Mouse (Mus musculus): ENCODE results near the gene Nfyc.
A peak's percentile ranks its signal among the peaks of the same experiment; 100 is the strongest.

Gene Nfyc

DNA sequence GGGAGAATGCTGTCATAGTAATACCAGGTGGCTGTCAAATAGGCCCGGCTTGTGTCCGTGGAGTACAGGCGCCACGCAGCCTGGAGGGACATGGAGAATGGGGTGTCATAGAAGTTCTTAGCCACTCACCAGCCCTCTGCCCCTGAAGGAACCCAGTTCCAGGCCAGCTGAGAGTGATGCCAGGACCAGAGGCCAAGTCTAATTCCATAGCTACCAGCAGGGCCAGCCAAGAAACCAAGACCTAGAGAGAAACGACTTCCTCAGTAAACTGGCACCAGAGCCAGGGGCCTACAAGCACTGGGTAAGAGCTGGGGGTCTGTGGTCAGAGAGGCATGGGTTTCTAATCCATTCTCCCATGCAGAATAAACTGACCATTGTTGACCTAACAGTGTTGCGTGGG, 118.4 kb downstream of the Nfyc start:
- no peak for DNase-seq

DNA sequence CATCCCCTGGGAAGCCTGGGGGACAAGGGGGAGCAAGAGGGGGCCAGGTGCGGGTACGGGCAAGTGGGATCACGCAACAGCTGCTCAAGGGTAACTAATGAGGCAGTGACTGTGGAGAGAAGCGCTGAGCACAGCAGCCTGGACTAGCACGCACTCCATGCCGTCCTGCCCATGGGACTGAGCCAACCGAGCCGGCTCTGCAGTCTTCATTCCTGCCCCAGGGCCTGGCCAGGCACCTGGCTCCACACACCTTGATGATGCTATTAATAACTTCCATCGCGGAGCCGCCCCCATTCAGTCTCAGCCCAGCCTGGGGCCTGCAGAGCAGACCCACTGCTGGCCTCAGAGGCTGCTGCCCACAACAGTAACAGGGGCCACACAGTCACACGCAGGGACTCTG, 119.1 kb downstream of the Nfyc start:
- DNase-seq, result peak; percentile 29 to 51

Data from kidney, postnatal 4 days (tissue).